Mouse (Mus musculus) forebrain, embryonic 11.5 days (tissue): ENCODE results near the gene Magi1. TPM values are rescaled to one million over a fixed set of nuclear protein-coding genes. Genes with fewer than 3 reads are reported as not detected.
A peak's percentile ranks its signal among the peaks of the same experiment; 100 is the strongest.

ENCODE experiments used
- ATAC-seq: fragments of 200-750 bp; cut with Nextera tagmentation; replicated peaks from 2 replicates; pipeline ENCODE4 v1.8.0; 2017; ENCODE audit warnings: moderate TSS enrichment; ENCODE audit not compliant: low FRiP score
- DNase-seq: peaks from one replicate; pipeline ENCODE4 v3.0.0-alpha.2; 2017; ENCODE audit warnings: low spot score
- H3K27ac ChIP-seq: fragments of 300-500 bp; sonication (generic); 2 replicates; pipeline ENCODE4 v1.5.1; 2014; ENCODE audit warnings: low read depth, low read length
- H3K27me3 ChIP-seq: fragments of 300-500 bp; sonication (generic); 2 replicates; pipeline ENCODE4 v1.6.1; 2014; ENCODE audit warnings: mild to moderate bottlenecking, low read length, mixed read lengths; ENCODE audit not compliant: control insufficient read depth, insufficient read depth
- H3K36me3 ChIP-seq: fragments of 300-500 bp; sonication (generic); 2 replicates; pipeline ENCODE4 v1.6.1; 2014; ENCODE audit warnings: mild to moderate bottlenecking, low read length, moderate library complexity, mixed read lengths; ENCODE audit not compliant: control insufficient read depth, insufficient read depth
- H3K4me1 ChIP-seq: fragments of 300-500 bp; sonication (generic); replicated peaks from 2 replicates; pipeline ENCODE4 v1.6.1; 2014; ENCODE audit warnings: low read length, mixed read lengths; ENCODE audit not compliant: control insufficient read depth, insufficient read depth
- H3K4me2 ChIP-seq: fragments of 300-500 bp; sonication (generic); 2 replicates; pipeline ENCODE4 v1.6.1; 2014; ENCODE audit warnings: low read depth, mild to moderate bottlenecking, low read length, moderate library complexity, mixed read lengths; ENCODE audit not compliant: severe bottlenecking
- H3K4me3 ChIP-seq: fragments of 300-500 bp; sonication (generic); 2 replicates; pipeline ENCODE4 v1.5.1; 2014; ENCODE audit warnings: low read depth, low read length
- H3K9ac ChIP-seq: fragments of 300-500 bp; sonication (generic); 2 replicates; pipeline ENCODE4 v1.6.1; 2014; ENCODE audit warnings: low read length
- H3K9me3 ChIP-seq: fragments of 300-500 bp; sonication (generic); 2 replicates; pipeline ENCODE4 v1.6.1; 2016; ENCODE audit warnings: low read length, mixed read lengths; ENCODE audit not compliant: control insufficient read depth
- WGBS: fragments of 180-500 bp; shearing (Covaris S2); extraction: QIAGEN DNeasy Blood & Tissue Kit; methylation state at CpG from one replicate; pipeline ENCODE4 v1.1.7; 2014; 5-methylcytosine and 5-hydroxymethylcytosine counted together
- polyA plus RNA-seq: library from polyadenylated mRNA; unstranded; fragments of >200 nt; fragmentation: Nextera tagmentation; extraction: Ambion mirVana; gene quantifications from 2 replicates; pipeline ENCODE4 v1.2.1, GENCODE M21; 2014

The Magi1 gene
- polyA plus RNA-seq, 1 experiment from 2014 or later, result 44.3 TPM

GRCm38 (mm10) chr6:94053920-94054319 is 229.8 kb downstream of the Magi1 start:
- Histone ChIP-seq H3K9me3 (no peaks in the 10 kb centered on the region), H3K4me2 (no peak overlapping the region), H3K27ac (no peak overlapping the region), H3K4me3 (no peak overlapping the region), H3K36me3 (no peaks in the 10 kb centered on the region), H3K27me3 (no peaks in the 10 kb centered on the region), H3K4me1 (no peaks in the 10 kb centered on the region), H3K9ac (no peak overlapping the region)
- 4% methylated on average over 1 of the region's 1 CpGs for WGBS
- DNase-seq, result peak; percentile 61
- ATAC-seq, result no peak

- DNase-seq, result no peak
- Histone ChIP-seq H3K9ac (no peak overlapping the region), H3K4me2 (no peak overlapping the region), H3K4me1 (0 out of 2 replicates have a peak, but pooled peaks cover 2% of the 10 kb centered on the region), H3K36me3 (no peaks in the 10 kb centered on the region), H3K27ac (no peak overlapping the region), H3K27me3 (no peaks in the 10 kb centered on the region), H3K9me3 (no peaks in the 10 kb centered on the region), H3K4me3 (no peak overlapping the region)
- WGBS, result 95% methylated on average over 4 of the region's 4 CpGs
- ATAC-seq, result no peak
Measured at GRCm38 (mm10) chr6:94045180-94045579, 238.5 kb downstream of the Magi1 start.

GRCm38 (mm10) chr6:94043461-94043860 is 240.3 kb downstream of the Magi1 start:
- DNase-seq (no peak), ATAC-seq (no peak)
- no peaks in the 10 kb centered on the region for H3K36me3 ChIP-seq
- H3K9ac ChIP-seq, result no peak overlapping the region
- H3K4me1 ChIP-seq, result 0 out of 2 replicates have a peak, but pooled peaks cover 2% of the 10 kb centered on the region
- WGBS, result 58% methylated on average over 7 of the region's 7 CpGs
- no peak overlapping the region for H3K4me2 ChIP-seq
- no peaks in the 10 kb centered on the region for H3K27me3 ChIP-seq
- H3K9me3 ChIP-seq, result peaks cover 3% of the 10 kb centered on the region
- no peak overlapping the region for H3K27ac ChIP-seq
- H3K4me3 ChIP-seq, result no peak overlapping the region

- no peaks in the 10 kb centered on the region for H3K27me3 ChIP-seq
- 0 out of 2 replicates have a peak, but pooled peaks cover 2% of the 10 kb centered on the region for H3K4me1 ChIP-seq
- no peaks in the 10 kb centered on the region for H3K36me3 ChIP-seq
- no peak overlapping the region for H3K4me3 ChIP-seq
- DNase-seq (no peak), ATAC-seq (no peak)
- WGBS, result 66% methylated on average over 2 of the region's 2 CpGs
- H3K9ac ChIP-seq, result no peak overlapping the region
- H3K27ac ChIP-seq, result no peak overlapping the region
- peaks cover 3% of the 10 kb centered on the region for H3K9me3 ChIP-seq
- H3K4me2 ChIP-seq, result no peak overlapping the region
Measured at GRCm38 (mm10) chr6:94040093-94040492, 243.6 kb downstream of the Magi1 start.

GRCm38 (mm10) chr6:94038897-94039296 is 244.8 kb downstream of the Magi1 start:
- peaks cover 3% of the 10 kb centered on the region for H3K9me3 ChIP-seq
- H3K4me3 ChIP-seq, result no peak overlapping the region
- no peak overlapping the region for H3K4me2 ChIP-seq
- DNase-seq (no peak), ATAC-seq (no peak)
- no peaks in the 10 kb centered on the region for H3K36me3 ChIP-seq
- no peak overlapping the region for H3K9ac ChIP-seq
- H3K27ac ChIP-seq, result no peak overlapping the region
- H3K4me1 ChIP-seq, result 0 out of 2 replicates have a peak, but pooled peaks cover 2% of the 10 kb centered on the region
- no peaks in the 10 kb centered on the region for H3K27me3 ChIP-seq
- WGBS, result 93% methylated on average over 3 of the region's 3 CpGs

- H3K4me2 ChIP-seq, result no peak overlapping the region
- H3K9me3 ChIP-seq, result peaks cover 3% of the 10 kb centered on the region
- H3K36me3 ChIP-seq, result no peaks in the 10 kb centered on the region
- 78% methylated on average over 7 of the region's 7 CpGs for WGBS
- ATAC-seq (no peak), DNase-seq (no peak)
- H3K4me1 ChIP-seq, result no peaks in the 10 kb centered on the region
- no peak overlapping the region for H3K9ac ChIP-seq
- no peaks in the 10 kb centered on the region for H3K27me3 ChIP-seq
- no peak overlapping the region for H3K4me3 ChIP-seq
- no peak overlapping the region for H3K27ac ChIP-seq
Measured at GRCm38 (mm10) chr6:94036554-94036953, 247.2 kb downstream of the Magi1 start.

- Histone ChIP-seq H3K9me3 (no peaks in the 10 kb centered on the region), H3K9ac (no peak overlapping the region), H3K36me3 (no peaks in the 10 kb centered on the region), H3K4me1 (peaks cover 7% of the 10 kb centered on the region; the same call in 1 of the 2 replicates), H3K4me3 (no peak overlapping the region), H3K4me2 (no peak overlapping the region), H3K27me3 (no peaks in the 10 kb centered on the region), H3K27ac (no peak overlapping the region)
- 86% methylated on average over 9 of the region's 9 CpGs for WGBS
- DNase-seq, result no peak
- no peak for ATAC-seq
Measured at GRCm38 (mm10) chr6:94026361-94026760, 257.4 kb downstream of the Magi1 start.

GRCm38 (mm10) chr6:94022437-94022836 is 261.3 kb downstream of the Magi1 start:
- no peak overlapping the region for H3K4me2 ChIP-seq
- H3K27me3 ChIP-seq, result no peaks in the 10 kb centered on the region
- WGBS, result 92% methylated on average over 5 of the region's 5 CpGs
- ATAC-seq, result no peak
- H3K4me3 ChIP-seq, result no peak overlapping the region
- no peak overlapping the region for H3K27ac ChIP-seq
- peaks cover 7% of the 10 kb centered on the region; the same call in 1 of the 2 replicates for H3K4me1 ChIP-seq
- H3K36me3 ChIP-seq, result no peaks in the 10 kb centered on the region
- no peak overlapping the region for H3K9ac ChIP-seq
- H3K9me3 ChIP-seq, result no peaks in the 10 kb centered on the region
- DNase-seq, result no peak

GRCm38 (mm10) chr6:94021239-94021962 is 262.3 kb downstream of the Magi1 start:
- no peak overlapping the region for H3K27ac ChIP-seq
- H3K9ac ChIP-seq, result no peak overlapping the region
- no peak overlapping the region for H3K4me3 ChIP-seq
- DNase-seq, result no peak
- H3K27me3 ChIP-seq, result no peaks in the 10 kb centered on the region
- H3K36me3 ChIP-seq, result no peaks in the 10 kb centered on the region
- ATAC-seq, result no peak
- no peak overlapping the region for H3K4me2 ChIP-seq
- 88% methylated on average over 8 of the region's 8 CpGs for WGBS
- H3K9me3 ChIP-seq, result no peaks in the 10 kb centered on the region
- H3K4me1 ChIP-seq, result peaks cover 7% of the 10 kb centered on the region; the same call in 1 of the 2 replicates
